Mouse (Mus musculus) cerebellum, postnatal 36 days (tissue): ENCODE data around the gene Btrc.
A peak's percentile ranks its signal among the peaks of the same experiment; 100 is the strongest.
"Not testable (repeated sequence)": the region's sequence is repeated elsewhere in the genome, so short reads cannot be mapped to it uniquely, and the experiment has no call there.

Source experiments
- DNase-seq, 2 experiments: peaks; one replicate each; pipeline ENCODE4 v3.0.0; 2021 to 2022; ENCODE audit warnings: mixed read lengths in 2 of 2

The Btrc gene

DNA sequence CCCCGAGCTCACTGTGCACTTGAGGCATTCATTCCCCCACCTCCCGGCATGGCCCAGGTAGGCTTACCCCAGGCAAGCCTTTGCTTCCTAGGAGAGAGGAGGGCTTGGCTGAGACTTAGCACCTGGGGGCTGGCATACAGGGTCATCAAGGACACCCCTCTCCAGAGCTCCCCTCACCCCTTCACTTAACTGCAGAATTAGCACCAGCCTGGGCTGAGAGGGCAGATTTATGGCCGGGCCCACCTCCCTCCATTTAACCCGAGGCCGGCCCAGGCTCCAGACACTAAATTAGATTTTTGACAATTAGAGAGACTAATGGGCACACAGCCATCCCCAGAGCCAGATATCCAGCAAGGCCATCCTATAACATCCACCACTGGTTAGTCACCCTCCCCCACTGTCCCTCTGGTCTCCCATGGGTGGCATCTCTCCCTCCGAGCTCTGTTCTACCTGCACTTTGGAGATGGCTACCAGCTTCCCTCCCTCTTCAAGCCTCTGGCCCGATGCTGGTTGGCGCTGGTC lies 171.7 kb downstream of the Btrc start:
- DNase-seq, result no peak

DNA sequence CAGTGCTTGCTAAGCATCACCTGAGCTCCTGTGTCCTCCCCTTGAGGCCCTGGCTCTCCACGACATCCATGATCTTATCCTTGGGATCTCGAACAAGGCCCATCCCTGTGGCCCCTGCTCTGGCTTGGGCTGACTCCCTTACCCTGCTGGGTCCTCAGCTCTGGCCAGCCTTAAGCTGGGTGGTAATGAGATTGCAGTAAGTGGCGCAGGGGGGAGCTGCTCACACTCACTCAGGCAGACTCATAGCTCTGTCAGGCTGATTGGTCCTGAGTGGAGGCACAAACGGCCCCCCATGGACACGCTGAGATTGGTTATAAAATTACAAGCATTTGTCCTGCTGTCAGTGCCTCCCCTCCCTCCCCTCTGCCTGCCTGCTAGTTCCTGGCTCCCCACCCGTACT lies 172.4 kb downstream of the Btrc start:
- no peak for DNase-seq

DNA sequence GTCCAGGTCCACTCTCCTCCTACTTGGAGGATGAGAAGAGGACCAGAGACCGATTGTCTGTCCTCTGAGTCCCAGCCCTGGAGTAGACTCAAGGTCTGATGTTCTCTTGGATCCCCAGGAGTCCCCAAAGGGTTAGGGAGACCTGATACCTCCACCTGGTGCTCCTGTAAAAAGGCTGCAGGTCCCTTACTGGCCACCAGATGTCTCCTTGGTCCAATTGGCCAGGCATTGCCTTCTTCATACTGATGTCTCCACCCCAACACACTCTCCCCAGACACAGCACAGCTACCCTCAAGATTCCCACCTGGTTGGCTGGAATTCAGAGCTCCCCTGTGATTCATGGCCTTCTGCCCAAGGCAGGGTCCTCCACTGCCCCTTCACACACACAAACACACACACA lies 174.0 kb downstream of the Btrc start:
- peak; percentile 68 to 70 for DNase-seq

DNA sequence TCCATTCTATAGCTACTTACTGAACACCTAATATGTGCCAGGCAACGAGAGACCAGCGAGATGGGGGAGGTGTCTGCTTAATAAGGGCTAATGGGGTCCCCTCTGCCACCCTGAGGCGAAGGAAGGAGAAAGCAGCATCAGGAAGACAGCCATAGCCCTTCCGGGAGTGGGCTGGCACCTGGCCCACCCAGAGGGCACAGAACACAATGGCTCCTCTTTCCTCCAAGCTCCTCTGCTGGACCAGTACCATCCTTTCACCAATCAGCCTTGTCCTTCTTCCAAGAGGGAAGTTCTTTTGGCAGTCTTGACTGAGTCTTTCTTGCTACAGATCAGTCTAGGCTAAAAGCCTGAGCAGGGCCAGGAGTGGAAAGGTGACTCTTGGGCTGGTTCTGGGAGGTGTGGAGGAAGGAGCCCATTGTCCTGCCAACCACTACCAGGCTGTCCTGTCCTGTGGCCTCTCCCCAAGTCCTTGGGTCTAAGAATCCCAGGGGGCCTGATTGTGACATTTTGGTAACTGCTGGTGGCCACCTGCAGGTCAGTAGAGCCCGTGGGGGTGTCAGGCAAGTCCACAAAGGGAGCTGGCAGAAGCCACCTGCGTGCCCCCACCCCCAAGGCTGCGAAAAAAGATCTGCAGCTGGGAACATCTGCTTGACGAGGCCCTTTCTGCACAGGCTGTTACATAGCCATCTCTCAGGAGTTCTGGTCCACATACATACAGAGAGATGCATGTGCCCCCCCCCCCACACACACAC lies 177.3 kb downstream of the Btrc start:
- DNase-seq, result no peak

DNA sequence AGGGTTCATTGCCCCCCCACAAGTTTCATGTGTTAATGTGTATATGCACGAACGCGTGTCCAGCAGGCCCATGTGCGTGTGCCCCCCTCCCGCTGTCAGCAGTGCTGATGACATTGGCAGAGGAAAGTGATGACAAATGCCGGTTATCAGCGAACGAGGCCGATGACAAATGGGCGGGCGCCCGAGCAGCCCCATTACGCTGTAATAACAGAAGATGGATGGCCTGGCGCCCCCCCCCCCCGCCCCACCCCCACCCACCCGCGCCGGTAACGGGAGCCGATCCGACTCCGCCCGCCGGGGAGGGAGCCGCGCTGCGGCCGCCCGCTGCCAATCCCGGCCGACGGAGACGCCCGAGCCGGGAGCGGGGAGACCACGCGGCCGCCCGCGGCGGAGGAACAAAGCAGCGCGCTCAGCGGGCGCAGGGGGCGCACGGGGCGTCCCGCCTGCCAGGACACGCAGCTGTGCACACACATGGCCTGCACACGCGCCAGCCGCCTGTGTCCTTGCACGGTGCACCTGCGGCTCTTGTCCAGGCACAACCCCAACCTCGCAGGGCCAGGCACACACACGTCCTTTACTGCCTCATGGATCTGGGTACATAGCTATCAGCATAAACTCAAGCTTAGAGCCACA lies 178.0 kb downstream of the Btrc start:
- peak; percentile 26 to 32 for DNase-seq

DNA sequence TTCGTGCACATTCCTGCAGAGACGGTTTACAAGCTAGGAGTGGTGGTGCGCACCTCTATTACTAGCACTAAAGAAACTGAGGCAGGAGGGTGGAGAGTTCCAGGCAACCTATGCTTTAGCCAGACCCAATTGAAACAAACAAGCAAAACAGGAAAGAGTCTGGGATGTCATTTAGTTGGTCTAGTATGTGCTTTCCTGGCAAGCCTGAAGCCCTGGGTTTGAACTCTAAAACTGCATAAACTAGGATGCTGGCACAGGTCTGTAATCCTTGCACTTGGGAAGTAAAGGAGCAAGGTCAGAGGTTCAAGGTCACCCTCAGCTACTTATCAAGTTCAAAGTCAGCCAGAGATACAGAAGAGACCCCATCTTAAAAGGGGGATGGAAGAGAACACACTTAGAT lies 178.5 kb downstream of the Btrc start:
- DNase-seq, result no peak

DNA sequence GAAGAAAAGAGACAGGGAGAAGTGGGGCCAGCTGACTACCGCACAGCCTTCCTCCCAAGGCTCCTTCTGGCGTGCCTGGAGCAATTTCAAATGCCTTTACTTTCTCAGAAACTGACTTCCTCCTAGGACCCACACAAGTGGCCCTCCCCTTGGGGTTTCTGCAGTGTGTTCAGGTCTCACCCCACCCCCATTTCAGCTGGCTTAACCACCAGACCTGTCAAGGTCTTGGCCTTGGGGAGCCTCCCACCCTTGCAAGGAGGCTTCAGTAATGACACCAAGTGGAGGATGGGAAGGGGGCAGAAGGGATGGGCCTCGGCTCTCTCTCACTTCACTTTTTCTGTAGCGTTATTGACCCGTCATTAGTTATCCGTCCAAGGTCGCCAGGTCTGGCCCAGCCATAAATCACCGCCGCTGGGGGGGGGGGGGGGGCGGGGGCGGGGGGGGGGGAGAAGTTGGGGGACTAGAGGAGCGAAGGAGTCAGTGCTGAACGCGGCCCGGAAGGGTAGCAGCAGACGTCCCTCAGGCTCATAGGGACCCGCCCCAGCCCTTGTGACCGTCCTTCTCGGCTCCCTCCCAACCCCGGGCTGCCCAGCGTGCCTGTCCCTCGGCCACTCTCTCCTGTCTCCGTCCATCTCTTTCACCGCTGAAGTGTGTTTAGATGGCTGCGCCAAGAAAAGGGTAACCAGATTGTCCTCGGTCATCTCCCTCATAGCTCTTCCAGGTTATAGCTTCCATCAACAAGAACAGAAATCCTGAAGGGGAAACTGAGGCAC lies 180.8 kb downstream of the Btrc start:
- no peak for DNase-seq

DNA sequence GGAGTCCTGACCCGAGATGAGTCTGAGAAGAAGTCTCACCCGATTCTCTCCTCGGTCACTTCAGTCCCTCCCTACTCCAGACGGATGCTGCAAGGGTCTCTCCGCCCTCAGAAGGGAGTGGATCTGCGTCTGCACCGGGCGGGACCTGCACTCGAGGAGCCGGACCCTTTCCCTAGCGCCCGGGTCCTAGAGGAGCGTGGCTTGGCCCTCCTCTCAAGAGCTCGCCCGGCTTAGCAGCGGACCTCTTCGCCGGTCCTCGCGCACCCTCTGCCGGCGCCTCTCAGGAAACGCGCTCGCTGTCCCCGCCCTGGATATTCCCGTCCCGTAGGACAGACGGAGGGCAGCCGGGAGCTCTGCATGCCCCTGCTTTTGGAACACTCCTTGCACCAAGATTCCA lies 181.4 kb downstream of the Btrc start:
- DNase-seq, result peak; percentile 82 to 86

DNA sequence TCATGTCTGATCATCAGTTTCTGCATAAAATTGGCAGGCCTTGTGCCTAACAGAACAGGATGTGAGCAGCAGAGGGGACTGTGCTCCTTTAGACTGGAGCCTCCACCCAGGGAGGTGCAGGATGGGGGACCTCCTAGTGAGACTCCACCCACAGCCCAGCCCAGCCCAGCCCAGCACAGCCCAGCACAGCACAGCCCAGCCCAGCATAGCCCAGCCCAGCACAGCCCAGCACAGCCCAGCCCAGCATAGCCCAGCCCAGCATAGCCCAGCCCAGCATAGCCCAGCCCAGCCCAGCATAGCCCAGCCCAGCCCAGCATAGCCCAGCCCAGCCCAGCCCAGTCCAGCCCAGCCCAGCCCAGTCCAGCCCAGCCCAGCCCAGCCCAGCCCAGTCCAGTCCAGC lies 184.7 kb downstream of the Btrc start:
- not testable (repeated sequence) for DNase-seq

DNA sequence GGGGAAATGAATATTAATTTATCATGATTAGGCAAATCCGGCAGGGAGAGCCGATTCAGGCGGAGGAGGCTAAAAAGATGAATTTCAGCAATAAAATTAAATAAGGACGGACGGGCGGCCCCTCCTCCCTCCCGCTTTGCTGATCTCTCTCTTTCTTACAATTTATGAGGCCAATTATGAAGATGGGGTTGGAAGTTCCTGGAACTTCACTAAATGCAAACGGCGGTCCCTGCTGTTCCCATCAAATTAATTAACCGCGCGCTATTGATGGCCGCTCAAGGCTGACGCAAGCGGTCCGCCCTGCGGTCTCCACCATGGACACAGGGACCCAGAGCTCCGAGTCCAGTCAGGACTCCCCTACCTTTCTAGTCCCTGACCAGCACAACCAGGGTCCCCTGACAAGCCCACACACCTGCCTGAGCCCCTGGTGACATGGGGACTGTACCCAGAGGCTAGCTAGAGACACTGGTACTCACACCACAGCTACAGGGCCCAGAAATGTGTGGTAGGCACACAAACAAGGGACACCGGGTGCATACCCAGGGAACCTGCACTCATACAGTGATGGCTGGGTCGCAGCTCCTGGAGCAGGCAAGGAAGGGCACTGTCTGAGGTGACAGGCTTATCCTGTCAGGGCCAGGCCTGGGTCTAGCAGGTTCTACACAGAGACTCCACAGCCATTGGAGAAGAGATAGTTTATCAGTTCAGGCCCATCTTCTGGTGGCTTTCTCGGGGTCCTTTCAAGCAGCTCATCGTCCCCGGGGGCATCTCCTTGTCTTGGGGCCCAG lies 185.8 kb downstream of the Btrc start:
- DNase-seq, result no peak

DNA sequence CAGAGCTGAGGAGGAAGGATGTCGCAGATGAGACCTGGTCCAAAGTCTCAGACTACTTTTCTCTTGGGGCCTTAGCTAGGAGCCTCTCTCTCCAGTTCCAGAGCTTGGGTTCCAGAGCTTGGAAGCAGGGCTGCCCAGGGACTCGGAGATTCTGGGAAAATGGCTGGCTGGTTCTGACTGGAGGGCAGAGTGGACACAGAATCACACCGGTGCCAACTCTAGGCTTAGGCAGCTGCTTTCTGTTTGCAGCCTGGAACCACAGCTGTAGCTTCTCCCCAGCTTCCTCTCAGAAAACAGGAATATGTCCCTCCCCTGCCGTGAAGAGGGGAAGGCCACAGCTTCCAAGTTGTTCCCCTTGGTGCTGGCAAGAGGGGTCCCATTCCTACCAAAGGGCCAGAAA lies 186.4 kb downstream of the Btrc start:
- DNase-seq, result no peak

DNA sequence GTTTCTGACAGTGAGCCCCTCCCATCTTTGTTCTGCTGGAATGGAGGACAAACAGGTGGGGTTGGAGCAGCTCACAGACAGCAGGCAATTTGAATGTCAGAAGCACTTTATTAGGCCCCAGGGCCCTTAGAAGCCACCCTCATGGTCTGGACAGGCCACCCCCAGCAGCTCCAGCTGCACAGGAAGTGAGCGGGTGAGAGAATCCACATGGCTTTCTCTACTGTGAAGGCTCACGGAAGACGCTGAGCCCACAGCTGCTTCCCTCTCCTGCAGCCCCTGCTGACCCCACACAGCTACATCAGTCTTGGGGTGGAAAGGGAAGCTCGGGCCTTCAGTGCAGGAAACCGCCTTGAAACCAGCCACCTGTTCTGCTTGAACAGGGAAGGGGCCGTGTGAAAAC lies 188.7 kb downstream of the Btrc start:
- no peak for DNase-seq

DNA sequence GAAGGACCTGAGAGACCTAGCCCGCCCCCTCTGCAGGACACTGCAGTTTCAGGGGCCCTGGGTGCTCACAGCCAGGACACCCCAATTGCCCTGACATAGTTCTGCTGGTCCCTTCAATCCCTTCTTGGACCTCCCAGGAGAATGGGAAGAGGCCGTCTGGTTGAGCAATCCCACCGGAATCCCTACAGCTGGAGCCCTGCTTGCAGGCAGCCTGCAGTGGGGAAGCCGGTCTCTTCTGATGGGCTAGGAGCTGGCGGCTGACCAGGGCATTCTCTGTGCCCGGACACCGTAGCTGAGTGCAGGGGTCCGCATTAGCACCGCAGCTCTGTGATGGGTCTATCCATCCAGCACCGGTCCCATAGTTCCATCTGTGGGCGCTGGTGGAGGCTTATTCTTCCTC lies 190.6 kb downstream of the Btrc start:
- DNase-seq, result no peak

DNA sequence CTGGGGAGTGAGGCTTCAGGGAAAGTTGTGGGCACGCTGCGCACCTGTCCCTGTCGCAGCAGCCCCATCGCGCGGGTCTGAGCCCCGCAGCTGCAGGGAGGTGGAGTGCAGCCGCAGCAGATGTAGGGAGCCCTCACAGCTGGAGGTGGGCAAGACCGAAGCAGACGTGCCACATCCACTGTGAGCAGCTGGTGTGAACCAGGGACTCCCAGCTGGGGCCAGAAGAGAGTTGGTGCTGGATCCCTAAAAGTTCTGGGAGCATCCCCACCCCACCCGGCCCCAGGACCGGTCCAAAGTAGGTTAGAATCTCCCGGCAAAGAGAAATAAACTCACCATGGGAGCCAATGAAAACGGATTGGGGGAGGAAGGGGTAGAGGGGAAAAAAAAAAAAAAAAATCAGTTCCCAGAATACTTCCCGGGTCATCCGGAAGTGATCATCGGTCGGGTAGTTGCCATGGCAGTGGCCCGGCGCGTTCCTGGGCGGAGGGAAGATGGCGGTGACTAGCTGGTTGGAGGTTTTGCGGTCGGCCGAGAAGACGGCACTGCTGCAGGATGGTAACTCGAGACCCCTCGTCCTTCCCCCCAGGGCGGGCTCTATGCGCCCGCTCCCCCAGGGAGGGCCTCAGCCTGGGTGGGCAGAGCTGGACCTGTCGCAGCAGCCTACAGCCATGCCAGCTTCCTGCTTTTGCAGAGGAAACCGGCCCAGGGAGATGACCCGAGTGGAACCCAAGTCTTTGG lies 196.8 kb downstream of the Btrc start, which contains the start of the genes Poll and Gm17018:
TSS of gene Poll (minus strand) at position 379 of the 738 bp plus-strand sequence.
TSS of gene Gm17018 (plus strand) at position 463 of the 738 bp plus-strand sequence.
- peak; percentile 77 to 82 for DNase-seq

DNA sequence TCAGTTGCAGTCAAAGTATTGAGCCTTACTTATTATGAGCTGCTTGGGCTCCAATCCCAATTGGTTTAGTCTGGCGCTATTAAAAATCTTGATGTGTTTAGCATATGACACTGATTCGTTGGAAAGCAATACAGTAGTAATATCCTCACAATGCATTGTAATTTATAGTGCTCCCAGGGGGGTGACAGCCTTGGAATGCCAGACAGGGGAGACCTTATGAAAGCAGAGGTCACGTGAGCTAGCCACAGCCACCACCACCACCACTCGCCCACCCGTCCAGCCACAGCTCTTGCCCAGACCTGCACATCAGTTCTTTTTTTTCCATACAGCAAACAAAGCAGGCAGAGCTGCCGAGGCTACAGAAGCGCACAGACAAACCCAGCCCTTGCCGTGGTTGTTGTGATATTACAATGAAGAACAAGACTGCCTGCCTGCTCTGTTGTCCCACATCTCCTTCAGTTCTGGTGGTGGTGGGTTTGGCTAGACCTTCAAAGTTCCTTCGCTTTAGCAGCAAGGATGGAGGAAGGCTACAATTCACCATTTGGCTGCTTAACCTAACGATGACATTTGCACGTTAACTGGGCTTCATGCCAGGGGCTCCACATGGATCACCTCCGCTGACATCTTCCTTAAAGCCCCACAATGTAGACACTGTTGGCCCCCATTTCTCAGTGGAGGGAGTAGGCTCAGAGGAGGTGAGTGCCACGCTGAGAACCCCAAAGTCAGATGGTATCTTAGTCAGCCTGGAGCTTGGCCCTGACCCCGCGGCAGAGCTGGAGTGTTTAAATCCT lies 202.6 kb downstream of the Btrc start:
- DNase-seq, result peak; percentile 37 to 45

DNA sequence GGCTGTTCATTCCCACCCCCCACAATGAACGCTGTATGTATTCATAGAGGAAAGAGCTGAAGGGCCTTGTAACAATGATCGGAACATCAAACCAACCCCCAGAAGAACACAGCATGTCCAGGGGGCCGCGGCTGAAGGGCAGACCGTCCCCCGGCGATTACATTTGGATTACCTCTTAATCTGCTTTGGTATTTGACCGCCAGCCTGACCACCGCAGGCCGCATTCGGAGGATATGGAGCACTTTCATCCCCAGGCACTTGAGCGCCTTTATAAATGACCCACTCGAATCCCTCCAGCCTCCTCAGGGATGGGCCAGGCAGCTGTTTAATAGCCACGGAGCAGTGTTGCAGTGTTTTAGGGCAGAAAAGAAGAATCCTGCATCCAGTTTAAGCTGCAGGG lies 203.8 kb downstream of the Btrc start:
- DNase-seq, result no peak

DNA sequence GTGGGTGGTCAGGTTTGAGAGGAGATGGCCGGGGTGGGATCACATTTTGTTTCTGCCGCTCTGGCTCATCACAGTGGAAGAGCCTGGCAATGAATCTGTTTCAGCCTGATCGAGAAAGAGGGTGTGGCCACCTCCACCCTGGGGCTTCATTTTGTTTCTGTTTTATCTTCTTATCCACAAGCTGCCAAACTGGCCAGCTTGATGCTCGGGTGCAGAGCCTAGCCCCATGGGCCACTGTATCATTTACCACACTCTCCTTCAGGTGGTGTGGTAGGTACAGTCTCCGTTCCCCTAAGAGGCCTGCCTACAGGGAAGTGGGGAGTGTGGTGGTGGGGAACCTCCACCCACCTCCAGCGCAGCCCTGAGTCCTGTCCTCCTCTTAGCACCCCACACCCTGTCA lies 209.5 kb downstream of the Btrc start:
- no peak for DNase-seq

DNA sequence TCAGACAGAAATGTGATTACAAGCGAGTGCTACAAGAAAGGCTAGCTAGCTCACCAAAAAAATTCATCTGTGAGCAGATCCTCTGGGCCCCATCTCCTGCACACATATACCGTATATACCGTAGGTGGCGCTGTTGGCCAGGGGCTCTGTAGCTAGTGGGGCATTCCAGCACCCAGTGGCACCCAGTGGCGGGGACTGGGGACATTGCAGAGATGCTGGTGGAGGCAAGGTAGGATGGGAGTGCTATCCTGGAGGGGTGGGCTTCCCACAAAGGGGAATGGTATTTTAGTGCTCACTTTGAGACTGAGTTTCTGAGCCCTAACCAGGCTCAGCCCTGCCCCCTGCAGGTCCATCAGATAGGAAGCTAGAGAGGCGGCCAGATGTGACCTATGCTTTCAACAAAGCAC lies 210.3 kb downstream of the Btrc start:
- peak; percentile 77 to 79 for DNase-seq

DNA sequence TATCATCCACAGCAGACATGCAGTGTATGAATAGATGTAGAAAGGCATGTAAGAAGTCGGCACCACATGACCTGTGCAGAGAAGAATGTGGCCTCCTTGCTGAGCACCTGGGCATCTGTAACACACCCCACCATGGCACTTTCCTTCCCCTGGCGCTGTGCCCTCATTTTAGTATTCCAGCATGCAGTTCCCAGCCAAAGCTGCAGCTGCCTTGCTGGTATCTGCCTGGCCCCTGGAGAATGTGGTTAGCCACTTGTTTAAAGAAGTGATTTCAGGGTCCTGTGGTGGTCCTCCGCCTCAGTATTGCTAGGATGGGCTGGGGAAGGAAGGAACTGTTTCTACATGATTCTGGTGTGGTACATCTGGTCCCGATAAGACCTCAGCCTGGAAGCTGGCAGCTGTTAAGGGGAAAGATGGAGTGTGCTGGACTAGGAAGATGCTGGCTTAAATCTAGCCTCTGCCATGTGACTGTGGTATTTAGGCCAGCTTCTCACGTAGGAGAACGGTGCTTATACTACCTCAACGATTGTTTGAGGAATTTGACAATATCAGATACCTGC lies 210.9 kb downstream of the Btrc start:
- no peak for DNase-seq

DNA sequence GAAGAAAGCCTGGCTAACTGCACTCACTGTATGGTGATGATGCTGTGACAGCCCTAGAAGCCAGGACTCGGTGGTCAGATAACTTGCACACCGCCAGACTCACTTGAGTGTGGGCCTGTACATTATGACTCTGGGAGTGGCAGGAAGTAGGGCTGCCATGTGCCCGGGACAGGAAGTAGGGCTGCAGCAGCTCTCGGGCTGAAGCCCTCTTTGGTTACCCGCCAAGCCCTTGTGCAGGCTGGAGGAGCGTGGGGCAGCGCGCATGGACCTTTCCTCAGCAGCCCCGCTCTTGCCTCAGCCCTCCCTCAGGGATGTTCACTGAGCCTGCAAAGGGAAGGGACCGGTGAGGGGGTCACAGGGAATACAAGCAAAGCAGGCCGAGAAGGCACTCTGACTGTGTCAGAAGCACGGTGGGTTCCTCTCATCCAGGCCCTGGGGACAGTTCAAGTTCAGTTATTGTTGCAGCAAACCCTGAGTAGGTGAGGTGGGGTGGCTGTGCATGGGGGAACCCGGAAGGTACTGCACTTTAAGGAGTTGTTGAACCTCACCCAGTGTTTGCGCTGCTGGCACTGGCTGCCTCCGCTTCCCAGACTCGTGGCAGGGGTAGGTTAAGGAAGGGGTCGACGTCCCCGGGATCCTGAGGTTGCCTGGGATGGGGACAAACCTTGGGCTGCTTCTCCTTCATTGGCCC lies 211.6 kb downstream of the Btrc start:
- no peak for DNase-seq
